Mouse (Mus musculus) midbrain, embryonic 12.5 days (tissue): ENCODE data around the gene Gpr65. TPM values are rescaled to one million over a fixed set of nuclear protein-coding genes. Genes with fewer than 3 reads are reported as not detected.
"Not testable (repeated sequence)": the region's sequence is repeated elsewhere in the genome, so short reads cannot be mapped to it uniquely, and the experiment has no call there.

Source experiments
- ATAC-seq: fragments of 200-750 bp; cut with Nextera tagmentation; 2 replicates; pipeline ENCODE4 v1.8.0; 2017; ENCODE audit warnings: low read depth, moderate TSS enrichment, moderate library complexity; ENCODE audit not compliant: low FRiP score
- H3K27ac ChIP-seq: fragments of 300-500 bp; sonication (generic); replicated peaks from 2 replicates; pipeline ENCODE4 v1.5.1; 2016; ENCODE audit warnings: mild to moderate bottlenecking
- H3K27me3 ChIP-seq: fragments of 300-500 bp; sonication (generic); 2 replicates; pipeline ENCODE4 v1.6.1; 2016; ENCODE audit warnings: mild to moderate bottlenecking
- H3K36me3 ChIP-seq: fragments of 300-500 bp; sonication (generic); 2 replicates; pipeline ENCODE4 v1.6.1; 2016
- H3K4me1 ChIP-seq: fragments of 300-500 bp; sonication (generic); 2 replicates; pipeline ENCODE4 v1.6.1; 2016
- H3K4me2 ChIP-seq: fragments of 300-500 bp; sonication (generic); replicated peaks from 2 replicates; pipeline ENCODE4 v1.6.1; 2016; ENCODE audit warnings: mild to moderate bottlenecking, moderate library complexity
- H3K4me3 ChIP-seq: fragments of 300-500 bp; sonication (generic); 2 replicates; pipeline ENCODE4 v1.5.1; 2016; ENCODE audit warnings: mild to moderate bottlenecking
- H3K9ac ChIP-seq: fragments of 300-500 bp; sonication (generic); replicated peaks from 2 replicates; pipeline ENCODE4 v1.6.1; 2016; ENCODE audit warnings: mild to moderate bottlenecking, moderate library complexity
- H3K9me3 ChIP-seq: fragments of 300-500 bp; sonication (generic); 2 replicates; pipeline ENCODE4 v1.6.1; 2016; ENCODE audit warnings: mild to moderate bottlenecking
- WGBS: fragments of 180-500 bp; shearing (Covaris S2); methylation state at CpG from one replicate; pipeline ENCODE4 v1.1.7; 2016; 5-methylcytosine and 5-hydroxymethylcytosine counted together
- polyA plus RNA-seq: library from polyadenylated mRNA; unstranded; fragments of >200 nt; fragmentation: Nextera tagmentation; extraction: Ambion mirVana; gene quantifications from 2 replicates; pipeline ENCODE4 v1.2.1, GENCODE M21; 2016

Gene Gpr65
- 0.43 and 0.52 TPM in 2 replicates for polyA plus RNA-seq

GRCm38 (mm10) chr12:98268441-98269369 is at the start of gene Gpr65:
TSS of gene Gpr65 (plus strand) at chr12:98268635.
- Histone ChIP-seq H3K9ac (no peak within 1 kb of the TSS), H3K27me3 (no peaks in the 10 kb centered on the region), H3K4me2 (no peak within 1 kb of the TSS), H3K9me3 (no peaks in the 10 kb centered on the region), H3K27ac (no peak within 1 kb of the TSS), H3K4me1 (0 out of 2 replicates have a peak, but pooled peaks cover 2% of the 10 kb centered on the region), H3K4me3 (no peak within 1 kb of the TSS), H3K36me3 (no peaks in the 10 kb centered on the region)
- no peak for ATAC-seq
- whole genome bisulfite sequencing = 93% methylated on average over 13 of the region's 13 CpGs

GRCm38 (mm10) chr12:98223286-98223685 is 45.1 kb upstream of the Gpr65 start:
- H3K27ac ChIP-seq = no peak overlapping the region
- no peak for ATAC-seq
- H3K4me3 ChIP-seq = no peak overlapping the region
- H3K27me3 ChIP-seq = no peaks in the 10 kb centered on the region
- H3K9me3 ChIP-seq = no peaks in the 10 kb centered on the region
- no peak overlapping the region for H3K4me2 ChIP-seq
- H3K4me1 ChIP-seq = no peaks in the 10 kb centered on the region
- no peak overlapping the region for H3K9ac ChIP-seq
- WGBS = 91% methylated on average over 5 of the region's 5 CpGs
- peaks cover 11% of the 10 kb centered on the region for H3K36me3 ChIP-seq

- Histone ChIP-seq H3K4me3 (no peak overlapping the region), H3K36me3 (peaks cover 11% of the 10 kb centered on the region), H3K27ac (no peak overlapping the region), H3K9me3 (no peaks in the 10 kb centered on the region), H3K4me2 (no peak overlapping the region), H3K9ac (no peak overlapping the region), H3K4me1 (no peaks in the 10 kb centered on the region), H3K27me3 (no peaks in the 10 kb centered on the region)
- no peak for ATAC-seq
- 97% methylated on average over 2 of the region's 2 CpGs for WGBS
Observed at GRCm38 (mm10) chr12:98227037-98227436, 41.4 kb upstream of the Gpr65 start.

GRCm38 (mm10) chr12:98238478-98238877 is 30.0 kb upstream of the Gpr65 start:
- H3K27ac ChIP-seq, H3K27me3 ChIP-seq, H3K4me3 ChIP-seq, H3K9me3 ChIP-seq, H3K9ac ChIP-seq, H3K36me3 ChIP-seq, H3K4me2 ChIP-seq, ATAC-seq, H3K4me1 ChIP-seq: not testable (repeated sequence)
- 88% methylated on average over 6 of the region's 6 CpGs for WGBS

- 0 out of 2 replicates have a peak, but pooled peaks cover 2% of the 10 kb centered on the region for H3K36me3 ChIP-seq
- H3K4me1 ChIP-seq = no peaks in the 10 kb centered on the region
- no peaks in the 10 kb centered on the region for H3K27me3 ChIP-seq
- H3K4me2 ChIP-seq = no peak overlapping the region
- H3K27ac ChIP-seq = no peak overlapping the region
- WGBS = 87% methylated on average over 4 of the region's 4 CpGs
- ATAC-seq = no peak
- H3K9me3 ChIP-seq = no peaks in the 10 kb centered on the region
- no peak overlapping the region for H3K9ac ChIP-seq
- no peak overlapping the region for H3K4me3 ChIP-seq
Observed at GRCm38 (mm10) chr12:98244161-98244560, 24.3 kb upstream of the Gpr65 start.

GRCm38 (mm10) chr12:98244865-98245264 is 23.6 kb upstream of the Gpr65 start:
- no peaks in the 10 kb centered on the region for H3K4me1 ChIP-seq
- no peak for ATAC-seq
- WGBS = 91% methylated on average over 5 of the region's 5 CpGs
- H3K27ac ChIP-seq = no peak overlapping the region
- H3K4me2 ChIP-seq = no peak overlapping the region
- 0 out of 2 replicates have a peak, but pooled peaks cover 2% of the 10 kb centered on the region for H3K36me3 ChIP-seq
- H3K4me3 ChIP-seq = no peak overlapping the region
- H3K27me3 ChIP-seq = no peaks in the 10 kb centered on the region
- no peak overlapping the region for H3K9ac ChIP-seq
- H3K9me3 ChIP-seq = no peaks in the 10 kb centered on the region

- no peaks in the 10 kb centered on the region for H3K27me3 ChIP-seq
- no peak overlapping the region for H3K4me2 ChIP-seq
- H3K4me1 ChIP-seq = no peaks in the 10 kb centered on the region
- H3K4me3 ChIP-seq = no peak overlapping the region
- no peak overlapping the region for H3K27ac ChIP-seq
- WGBS = 79% methylated on average over 4 of the region's 4 CpGs
- H3K9me3 ChIP-seq = no peaks in the 10 kb centered on the region
- peaks cover 10% of the 10 kb centered on the region for H3K36me3 ChIP-seq
- H3K9ac ChIP-seq = no peak overlapping the region
- no peak for ATAC-seq
Observed at GRCm38 (mm10) chr12:98246835-98247234, 21.6 kb upstream of the Gpr65 start.

- Histone ChIP-seq H3K9ac (no peak overlapping the region), H3K9me3 (no peaks in the 10 kb centered on the region), H3K36me3 (peaks cover 10% of the 10 kb centered on the region), H3K4me3 (no peak overlapping the region), H3K27ac (no peak overlapping the region), H3K27me3 (no peaks in the 10 kb centered on the region), H3K4me1 (no peaks in the 10 kb centered on the region), H3K4me2 (no peak overlapping the region)
- no peak for ATAC-seq
- 53% methylated on average over 3 of the region's 3 CpGs for WGBS
Observed at GRCm38 (mm10) chr12:98249671-98250070, 18.8 kb upstream of the Gpr65 start.

- Histone ChIP-seq H3K4me3 (no peak overlapping the region), H3K4me1 (no peaks in the 10 kb centered on the region), H3K9ac (no peak overlapping the region), H3K9me3 (no peaks in the 10 kb centered on the region), H3K4me2 (no peak overlapping the region), H3K27me3 (no peaks in the 10 kb centered on the region), H3K36me3 (peaks cover 10% of the 10 kb centered on the region), H3K27ac (no peak overlapping the region)
- no peak for ATAC-seq
- 91% methylated on average over 8 of the region's 8 CpGs for WGBS
Observed at GRCm38 (mm10) chr12:98250327-98250726, 18.1 kb upstream of the Gpr65 start.

GRCm38 (mm10) chr12:98252417-98252816 is 16.0 kb upstream of the Gpr65 start:
- peaks cover 8% of the 10 kb centered on the region for H3K36me3 ChIP-seq
- no peaks in the 10 kb centered on the region for H3K9me3 ChIP-seq
- ATAC-seq = no peak
- no peak overlapping the region for H3K4me2 ChIP-seq
- WGBS = 88% methylated on average over 2 of the region's 2 CpGs
- H3K4me3 ChIP-seq = no peak overlapping the region
- H3K27ac ChIP-seq = no peak overlapping the region
- H3K27me3 ChIP-seq = no peaks in the 10 kb centered on the region
- 0 out of 2 replicates have a peak, but pooled peaks cover 2% of the 10 kb centered on the region for H3K4me1 ChIP-seq
- H3K9ac ChIP-seq = no peak overlapping the region

GRCm38 (mm10) chr12:98255373-98255995 is 13.0 kb upstream of the Gpr65 start:
- no peak overlapping the region for H3K4me2 ChIP-seq
- ATAC-seq = no peak
- WGBS = 83% methylated on average over 13 of the region's 13 CpGs

GRCm38 (mm10) chr12:98258371-98258844 is 10.0 kb upstream of the Gpr65 start:
- Histone ChIP-seq H3K4me1 (0 out of 2 replicates have a peak, but pooled peaks cover 7% of the 10 kb centered on the region), H3K27ac (peak overlapping the region; percentile 98), H3K9ac (peak overlapping the region; percentile 89), H3K4me2 (peak overlapping the region; percentile 70), H3K9me3 (no peaks in the 10 kb centered on the region), H3K4me3 (peak overlapping the region; percentile 74), H3K27me3 (no peaks in the 10 kb centered on the region), H3K36me3 (no peaks in the 10 kb centered on the region)
- ATAC-seq = no peak
- WGBS = under 1% methylated on average over 8 of the region's 8 CpGs

More at GRCm38 (mm10) chr12:98255373-98255995, 13.0 kb upstream of the Gpr65 start:
- Histone ChIP-seq H3K9ac (no peak overlapping the region), H3K27me3 (no peaks in the 10 kb centered on the region), H3K27ac (no peak overlapping the region), H3K4me1 (0 out of 2 replicates have a peak, but pooled peaks cover 7% of the 10 kb centered on the region), H3K36me3 (0 out of 2 replicates have a peak, but pooled peaks cover 3% of the 10 kb centered on the region), H3K4me3 (no peak overlapping the region), H3K9me3 (no peaks in the 10 kb centered on the region)
